Comparison of ENCODE assay signal across 9 mouse cellular contexts in the genomic region with DNA sequence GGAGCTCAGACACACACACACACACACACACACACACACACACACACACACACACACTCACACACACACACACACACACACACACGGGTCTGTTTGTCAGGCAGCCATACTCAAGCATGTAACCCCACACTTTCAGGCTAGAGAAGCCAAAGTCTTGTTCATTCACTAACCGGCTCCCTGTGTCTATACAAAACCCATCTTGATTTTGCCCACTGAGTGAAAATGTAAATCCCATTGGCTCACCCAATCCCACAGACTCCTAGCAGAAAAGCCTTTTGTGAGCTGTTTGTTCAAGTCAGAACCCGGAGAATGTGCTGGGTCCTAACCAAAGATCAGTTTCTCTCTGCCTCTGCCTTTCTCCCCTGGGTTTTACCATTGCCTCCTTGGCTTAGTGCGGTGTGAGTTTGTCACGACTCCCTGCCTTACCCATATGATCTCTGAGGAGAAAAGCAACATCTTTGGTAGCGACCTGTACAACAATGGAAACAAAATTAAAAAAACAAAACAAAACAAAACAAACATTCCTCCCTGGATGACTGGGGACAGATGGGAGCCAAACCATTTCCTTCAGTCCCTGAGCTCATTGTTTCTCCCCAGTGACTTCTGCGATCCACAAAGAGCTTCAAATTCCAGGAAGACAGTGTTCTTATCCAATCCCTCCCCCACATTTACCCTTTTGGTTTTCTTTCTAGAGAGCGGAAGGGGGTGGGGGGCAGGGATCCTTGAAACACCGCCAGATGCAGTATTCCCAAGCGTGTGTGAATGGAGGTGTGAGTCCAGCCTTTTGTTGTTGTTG. TPM values are rescaled to one million over a fixed set of nuclear protein-coding genes. Genes with fewer than 3 reads are reported as not detected.
DNase-seq lines count a peak whose midpoint lies in the region; ATAC-seq and TF ChIP-seq lines count a peak whose summit lies in the region.
"Had no signal": no experiment of that assay in that cellular context is flagged by ENCODE, and none has a peak within 500 bp of the region (broad histone marks: within the 10 kb centered on the region; RNA-seq: fewer than 3 reads in every experiment).

No protein-coding gene starts in this region.

- no peaks in the 10 kb centered on the region for H3K36me3 ChIP-seq in forebrain, embryonic 13.5 days (ENCODE audit: poor library complexity, severe bottlenecking)
- no peaks in the 10 kb centered on the region for H3K36me3 ChIP-seq in intestine, embryonic 14.5 days (ENCODE audit: control insufficient read depth, insufficient read depth, low read length)
- H3K36me3 ChIP-seq in midbrain, embryonic 11.5 days (ENCODE audit: control insufficient read depth, insufficient read depth, low read length): no peaks in the 10 kb centered on the region
- H3K36me3 ChIP-seq in thymus, adult 2 months (ENCODE audit: control insufficient read depth, insufficient read depth, low read length): no peaks in the 10 kb centered on the region

- no peaks in the 10 kb centered on the region for H3K27me3 ChIP-seq in forebrain, embryonic 13.5 days
- no peaks in the 10 kb centered on the region for H3K27me3 ChIP-seq in intestine, embryonic 14.5 days (replicated peaks; ENCODE audit: control insufficient read depth, insufficient read depth, low read length)
- no peaks in the 10 kb centered on the region for H3K27me3 ChIP-seq in midbrain, embryonic 11.5 days (ENCODE audit: control insufficient read depth, insufficient read depth, low read length)
- H3K27me3 ChIP-seq in thymus, adult 2 months (ENCODE audit: control insufficient read depth, insufficient read depth, low read length): no peaks in the 10 kb centered on the region

- H3K4me3 ChIP-seq in forebrain, embryonic 13.5 days: peak overlapping the region; percentile 14; the same call in 1 of the 2 replicates
- H3K4me3 ChIP-seq in intestine, embryonic 14.5 days (ENCODE audit: low read depth, low read length): 0 out of 2 replicates have a peak overlapping the region, but pooled peaks have one; percentile 4
- H3K4me3 ChIP-seq in midbrain, embryonic 11.5 days (ENCODE audit: low read depth, low read length): no peak overlapping the region
- no peak overlapping the region for H3K4me3 ChIP-seq in thymus, adult 2 months (ENCODE audit: control insufficient read depth, insufficient read depth, low read length)

- peak overlapping the region; percentile 52 for H3K4me2 ChIP-seq in forebrain, embryonic 13.5 days
- peak overlapping the region; percentile 38 for H3K4me2 ChIP-seq in intestine, embryonic 14.5 days (ENCODE audit: low read length)
- peak overlapping the region; percentile 34 for H3K4me2 ChIP-seq in midbrain, embryonic 11.5 days

- H3K4me1 ChIP-seq in forebrain, embryonic 13.5 days: peaks cover 9% of the 10 kb centered on the region; the same call in 1 of the 2 replicates
- H3K4me1 ChIP-seq in intestine, embryonic 14.5 days (replicated peaks; ENCODE audit: control insufficient read depth, insufficient read depth, low read length): peaks cover 5% of the 10 kb centered on the region; the same call in 1 of the 2 replicates
- peaks cover 5% of the 10 kb centered on the region; the same call in 1 of the 2 replicates for H3K4me1 ChIP-seq in midbrain, embryonic 11.5 days (ENCODE audit: control insufficient read depth, insufficient read depth, low read length)
- no peaks in the 10 kb centered on the region for H3K4me1 ChIP-seq in thymus, adult 2 months (replicated peaks; ENCODE audit: control insufficient read depth, insufficient read depth, low read length)

- WGBS in forebrain, embryonic 13.5 days: 6% methylated on average over 10 of the region's 10 CpGs
- 22% methylated on average over 10 of the region's 10 CpGs for WGBS in intestine, embryonic 14.5 days
- 5% methylated on average over 10 of the region's 10 CpGs for WGBS in midbrain, embryonic 11.5 days
- WGBS in thymus, adult 2 months: 80% methylated on average over 10 of the region's 10 CpGs

- peak; percentile 27; the same call in 1 of the 2 replicates for ATAC-seq in forebrain, embryonic 13.5 days
- no peak for ATAC-seq in intestine, embryonic 14.5 days (replicated peaks; ENCODE audit: low FRiP score, low TSS enrichment, low read depth)
- ATAC-seq in midbrain, embryonic 11.5 days (ENCODE audit: low FRiP score): peak; percentile 76
- ATAC-seq in granulocyte monocyte progenitor cell, adult 5-6 weeks (replicated peaks; ENCODE audit: poor library complexity, severe bottlenecking): no peak

- TF ChIP-seq CTCF in thymus, adult 2 months (IDR thresholded peaks at IDR 0.05; ENCODE audit: borderline replicate concordance, control insufficient read depth, extremely low read depth, insufficient read depth, low read length, poor library complexity): no peak

- H3K9me3 ChIP-seq in forebrain, embryonic 13.5 days (replicated peaks): no peaks in the 10 kb centered on the region
- H3K9me3 ChIP-seq in intestine, embryonic 14.5 days (ENCODE audit: control insufficient read depth, low read length): no peaks in the 10 kb centered on the region
- no peaks in the 10 kb centered on the region for H3K9me3 ChIP-seq in midbrain, embryonic 11.5 days (ENCODE audit: control insufficient read depth, low read length)

- peak overlapping the region; percentile 4; the same call in 1 of the 2 replicates for H3K27ac ChIP-seq in forebrain, embryonic 13.5 days
- H3K27ac ChIP-seq in intestine, embryonic 14.5 days (ENCODE audit: low read depth): no peak overlapping the region; the same call in 1 of the 2 replicates
- H3K27ac ChIP-seq in midbrain, embryonic 11.5 days (ENCODE audit: low read depth, low read length): peak overlapping the region; percentile 54
- no peak overlapping the region for H3K27ac ChIP-seq in thymus, adult 2 months (ENCODE audit: control insufficient read depth, insufficient read depth, low read length)
- H3K27ac ChIP-seq: liver, embryonic 14.5 days had no signal

- DNase-seq in ZHBTc4 (ENCODE audit: low read depth, low spot score): peak; percentile 97
- DNase-seq in intestine, embryonic 14.5 days (ENCODE audit: low spot score): no peak
- DNase-seq in midbrain, embryonic 11.5 days (ENCODE audit: low spot score, missing footprints): peak; percentile 93
- no peak for DNase-seq in right cerebral cortex, postnatal 4 days
- no peak for DNase-seq in thymus, postnatal 14 days
- no peak for DNase-seq in thymus, adult 2 months

- no peak for TF ChIP-seq POLR2A in thymus, adult 2 months (IDR thresholded peaks at IDR 0.05; ENCODE audit: control insufficient read depth, extremely low read depth, insufficient read depth, low read length, poor library complexity)

- H3K9ac ChIP-seq in forebrain, embryonic 13.5 days: no peak overlapping the region
- H3K9ac ChIP-seq in intestine, embryonic 14.5 days (ENCODE audit: low read length): no peak overlapping the region
- peak overlapping the region; percentile 46 for H3K9ac ChIP-seq in midbrain, embryonic 11.5 days (ENCODE audit: low read length)
- H3K9ac ChIP-seq: liver, embryonic 14.5 days had no signal

RNA-seq across cellular contexts. Expression of gene Map3k9, which starts 35.6 kb away (rescaled TPM):
- polyA plus RNA-seq in forebrain, embryonic 13.5 days (2015; fragmentation: Nextera tagmentation; extraction: Ambion mirVana): 4.2 and 4.6 TPM in 2 replicates
- 1.5 and 2.4 TPM in 2 replicates for polyA plus RNA-seq in intestine, embryonic 14.5 days (2014; fragmentation: Nextera tagmentation; extraction: Ambion mirVana)
- 1.9 and 2.2 TPM in 2 replicates for polyA plus RNA-seq in midbrain, embryonic 11.5 days (2014; fragmentation: Nextera tagmentation; extraction: Ambion mirVana)
- total RNA-seq in granulocyte monocyte progenitor cell, adult 5-6 weeks (2014; fragmentation: Nextera tagmentation): 1.2 TPM in 1 of 2 replicates, not detected in the other
- total RNA-seq in granulocyte monocyte progenitor cell, adult 5-6 weeks (2017): 0.72 and 0.73 TPM in 2 replicates
- 0.97 and 1.1 TPM in 2 replicates for polyA plus RNA-seq in thymus, adult 2 months (2012; rRNA removed)

RNA-seq across cellular contexts. Expression of gene Pcnx, which starts 43.3 kb away (rescaled TPM):
- polyA plus RNA-seq in forebrain, embryonic 13.5 days (2015; fragmentation: Nextera tagmentation; extraction: Ambion mirVana): 8.6 and 14.1 TPM in 2 replicates
- 18.2 and 23.6 TPM in 2 replicates for polyA plus RNA-seq in intestine, embryonic 14.5 days (2014; fragmentation: Nextera tagmentation; extraction: Ambion mirVana)
- 11.4 and 11.9 TPM in 2 replicates for polyA plus RNA-seq in midbrain, embryonic 11.5 days (2014; fragmentation: Nextera tagmentation; extraction: Ambion mirVana)
- 14.8 and 24.4 TPM in 2 replicates for total RNA-seq in granulocyte monocyte progenitor cell, adult 5-6 weeks (2014; fragmentation: Nextera tagmentation)
- total RNA-seq in granulocyte monocyte progenitor cell, adult 5-6 weeks (2017): 13.9 TPM in 2 replicates
- polyA plus RNA-seq in thymus, adult 2 months (2012; rRNA removed): 49.0 and 56.8 TPM in 2 replicates

Comparison
In these comparisons a context has a peak if more than half of its experiments do, and no peak if none do; other contexts are left out.
1. DNase-seq: peak in ZHBTc4 (single experiment) and midbrain, embryonic 11.5 days (single experiment); none in intestine, embryonic 14.5 days (single experiment), right cerebral cortex, postnatal 4 days (single experiment), thymus, postnatal 14 days (single experiment) and thymus, adult 2 months (single experiment).
2. ATAC-seq: peak in forebrain, embryonic 13.5 days (single experiment) and midbrain, embryonic 11.5 days (single experiment); none in intestine, embryonic 14.5 days (single experiment) and granulocyte monocyte progenitor cell, adult 5-6 weeks (single experiment).
3. H3K27ac ChIP-seq: peak in forebrain, embryonic 13.5 days (single experiment) and midbrain, embryonic 11.5 days (single experiment); none in intestine, embryonic 14.5 days (single experiment) and thymus, adult 2 months (single experiment).
4. H3K4me3 ChIP-seq: peak in forebrain, embryonic 13.5 days (single experiment) and intestine, embryonic 14.5 days (single experiment); none in midbrain, embryonic 11.5 days (single experiment) and thymus, adult 2 months (single experiment).
5. Peak in every context shown above with its lines, with median percentiles within 50 percentile points of each other: H3K4me2 ChIP-seq.